26 mouse cellular contexts compared by ENCODE assay signal in genomic region chr1:39102126-39102905, GRCm38 (mm10).
A peak's percentile ranks its signal among the peaks of the same experiment; 100 is the strongest.
DNase-seq lines count a peak whose midpoint lies in the region; ATAC-seq and TF ChIP-seq lines count a peak whose summit lies in the region.
"Had no signal": no experiment of that assay in that cellular context is flagged by ENCODE, and none has a peak within 500 bp of the region (broad histone marks: within the 10 kb centered on the region; RNA-seq: fewer than 3 reads in every experiment).

No protein-coding gene starts in this region.

- H3K27ac ChIP-seq in kidney, embryonic 15.5 days, result 0 out of 2 replicates have a peak overlapping the region, but pooled peaks have one; percentile 32
- H3K27ac ChIP-seq in liver, embryonic 16.5 days (ENCODE audit: low read length), result no peak overlapping the region
- H3K27ac ChIP-seq in CH12.LX (ENCODE audit: insufficient read depth, low read depth), result no peak overlapping the region
- H3K27ac ChIP-seq: heart, embryonic 15.5 days; hindbrain, embryonic 14.5 days; hindbrain, postnatal 0 days had no signal

- H3K36me3 ChIP-seq in kidney, embryonic 15.5 days, result no peaks in the 10 kb centered on the region
- H3K36me3 ChIP-seq in liver, embryonic 16.5 days (ENCODE audit: control insufficient read depth, insufficient read depth), result no peaks in the 10 kb centered on the region
- H3K36me3 ChIP-seq in CH12.LX (replicated peaks in 1 of 2; ENCODE audit: control insufficient read depth in 1 of 2, insufficient read depth in 1 of 2, low read length in 1 of 2), result no peaks in the 10 kb centered on the region
- H3K36me3 ChIP-seq: G1E; heart, embryonic 12.5 days; heart, embryonic 15.5 days had no signal

- no peak overlapping the region for H3K4me3 ChIP-seq in kidney, embryonic 15.5 days (replicated peaks)
- H3K4me3 ChIP-seq in liver, embryonic 16.5 days (ENCODE audit: low read depth, low read length), result no peak overlapping the region
- H3K4me3 ChIP-seq in CH12.LX (replicated peaks in 1 of 3; ENCODE audit: low read depth in 2 of 3, low read length in 2 of 3, poor library complexity in 1 of 3), result no peak overlapping the region
- H3K4me3 ChIP-seq: gastrocnemius, adult 2 months; heart, embryonic 12.5 days; heart, embryonic 15.5 days had no signal

- TF ChIP-seq RAD21 in CH12.LX (IDR thresholded peaks at IDR 0.05; ENCODE audit: low read depth, low read length), result no peak

- in situ Hi-C loops in CH12.LX (cut with MboI; ENCODE audit: low pct_ligation_motif_present, low pct_unique_long_range_greater_than_20kb, low sequenced_read_pairs), result no loop called here

- dilution Hi-C loops in CH12.LX (cut with MboI; ENCODE audit: extremely low pct_ligation_motif_present, extremely low pct_unique_long_range_greater_than_20kb, low sequenced_read_pairs), result no loop called here

- H3K79me2 ChIP-seq in CH12.LX (replicated peaks; ENCODE audit: control insufficient read depth, extremely low read depth, insufficient read depth, poor library complexity, severe bottlenecking), result no peaks in the 10 kb centered on the region

- H3K4me1 ChIP-seq in kidney, embryonic 15.5 days, result 0 out of 2 replicates have a peak, but pooled peaks cover 9% of the 10 kb centered on the region
- peaks cover 2% of the 10 kb centered on the region for H3K4me1 ChIP-seq in liver, embryonic 16.5 days (ENCODE audit: control insufficient read depth, low read depth, low read length)
- peaks cover 0 to 3% of the 10 kb centered on the region in 2 experiments; a peak in 1 of 4 replicates for H3K4me1 ChIP-seq in CH12.LX (ENCODE audit: control insufficient read depth in 1 of 2, insufficient read depth in 2 of 2)

- no peak overlapping the region for H3K4me2 ChIP-seq in kidney, embryonic 15.5 days
- no peak overlapping the region for H3K4me2 ChIP-seq in liver, embryonic 16.5 days (ENCODE audit: low read depth, low read length)
- no peak overlapping the region for H3K4me2 ChIP-seq in CH12.LX (ENCODE audit: insufficient read depth, low read depth, poor library complexity, severe bottlenecking)
- H3K4me2 ChIP-seq: heart, embryonic 12.5 days; heart, embryonic 15.5 days; hindbrain, embryonic 14.5 days had no signal

- TF ChIP-seq EP300 in CH12.LX (IDR thresholded peaks at IDR 0.05; ENCODE audit: low read length), result no peak

- H3K9me3 ChIP-seq in kidney, embryonic 15.5 days (replicated peaks), result no peaks in the 10 kb centered on the region
- H3K9me3 ChIP-seq in liver, embryonic 16.5 days (replicated peaks; ENCODE audit: control insufficient read depth, low read length), result no peaks in the 10 kb centered on the region
- no peaks in the 10 kb centered on the region for H3K9me3 ChIP-seq in CH12.LX (replicated peaks; ENCODE audit: low read length)
- H3K9me3 ChIP-seq: G1E; heart, embryonic 12.5 days; heart, embryonic 15.5 days had no signal

- no peak for ATAC-seq in kidney, embryonic 15.5 days (replicated peaks; ENCODE audit: low FRiP score)
- ATAC-seq in liver, embryonic 16.5 days (ENCODE audit: low read depth), result peak; percentile 30; the same call in 1 of the 2 replicates
- ATAC-seq in erythroblast, adult 5-6 weeks (replicated peaks; ENCODE audit: low FRiP score, poor library complexity, severe bottlenecking), result no peak
- ATAC-seq: forebrain, embryonic 14.5 days; forebrain, postnatal 0 days; hindbrain, postnatal 0 days; Patski had no signal

- H3K9ac ChIP-seq in kidney, embryonic 15.5 days, result no peak overlapping the region
- H3K9ac ChIP-seq in liver, embryonic 16.5 days (ENCODE audit: low read depth, low read length), result no peak overlapping the region
- H3K9ac ChIP-seq in CH12.LX (ENCODE audit: insufficient read depth, low read depth), result no peak overlapping the region
- H3K9ac ChIP-seq: forebrain, postnatal 0 days; heart, embryonic 12.5 days; heart, embryonic 15.5 days; hindbrain, embryonic 14.5 days had no signal

- DNase-seq in kidney, postnatal 14 days, result no peak
- DNase-seq in liver (no peak), CH12.LX (ENCODE audit: extremely low read depth) (no peak)
- DNase-seq in naive thymus-derived CD4-positive, alpha-beta T cell, adult 2 months (ENCODE audit: low read depth), result peak; percentile 68
- DNase-seq in adrenal gland, postnatal 10 days, result no peak
- DNase-seq: adrenal gland, adult 2 months; adrenal gland, postnatal 25 days; cerebellum, adult 11-12 months; cerebellum, adult 9-10 months; cerebellum, postnatal 14 days; forebrain, postnatal 0 days; gastrocnemius, adult 2 months; gastrocnemius, postnatal 14 days; heart, adult 18-20 months; heart, postnatal 14 days; heart, postnatal 4 days had no signal

- no peak for TF ChIP-seq POLR2A in CH12.LX (IDR thresholded peaks at IDR 0.05; ENCODE audit: low read depth, low read length)

- H3K27me3 ChIP-seq in kidney, embryonic 15.5 days, result no peaks in the 10 kb centered on the region
- H3K27me3 ChIP-seq in liver, embryonic 16.5 days (ENCODE audit: control insufficient read depth, insufficient read depth, low read depth, low read length), result no peaks in the 10 kb centered on the region
- H3K27me3 ChIP-seq in CH12.LX (replicated peaks), result no peaks in the 10 kb centered on the region
- H3K27me3 ChIP-seq: heart, embryonic 12.5 days; heart, embryonic 15.5 days; Patski had no signal

- no peak for TF ChIP-seq CTCF in CH12.LX (conservative IDR thresholded peaks at IDR 0.05 in 1 of 2, IDR thresholded peaks at IDR 0.05 in 1 of 2; ENCODE audit: low read depth in 2 of 2, low read length in 2 of 2)

- 81% methylated on average over 8 of the region's 8 CpGs for WGBS in kidney, embryonic 15.5 days
- 57% methylated on average over 8 of the region's 8 CpGs for WGBS in liver, embryonic 16.5 days (ENCODE audit: insufficient replicate concordance)

TF ChIP-seq in CH12.LX, 34 proteins besides CTCF, POLR2A, EP300 and RAD21:
- TF ChIP-seq BHLHE40 (IDR thresholded peaks at IDR 0.05; ENCODE audit: low read depth, low read length) (0 out of 2 replicates have a peak, but pooled peaks have one; percentile 7), POLR2AphosphoS2 (IDR thresholded peaks at IDR 0.05; ENCODE audit: low read depth, low read length) (no peak)
TF ChIP-seq in CH12.LX: peak in this region for 1.
